Mouse (Mus musculus) forebrain, postnatal 0 days (tissue): ENCODE data around the gene Noct. TPM values are rescaled to one million over a fixed set of nuclear protein-coding genes. Genes with fewer than 3 reads are reported as not detected.

ENCODE experiments used
- ATAC-seq: fragments of 200-750 bp; cut with Nextera tagmentation; 2 replicates; pipeline ENCODE4 v1.8.0; 2017; ENCODE audit warnings: mild to moderate bottlenecking, moderate library complexity
- DNase-seq: peaks from one replicate; pipeline ENCODE4 v3.0.0-alpha.2; 2015
- H3K27ac ChIP-seq: fragments of 300-500 bp; sonication (generic); 2 replicates; pipeline ENCODE4 v1.5.1; 2014; ENCODE audit warnings: low read depth, mild to moderate bottlenecking, antibody characterized with exemption, low read length, moderate library complexity, mixed read lengths
- H3K27me3 ChIP-seq: fragments of 300-500 bp; sonication (generic); 2 replicates; pipeline ENCODE4 v1.6.1; 2014; ENCODE audit warnings: mild to moderate bottlenecking, low read length, mixed read lengths; ENCODE audit not compliant: insufficient read depth
- H3K36me3 ChIP-seq: fragments of 300-500 bp; sonication (generic); 2 replicates; pipeline ENCODE4 v1.6.1; 2014; ENCODE audit warnings: mild to moderate bottlenecking, moderate library complexity; ENCODE audit not compliant: insufficient read depth
- H3K4me1 ChIP-seq: fragments of 300-500 bp; sonication (generic); 2 replicates; pipeline ENCODE4 v1.6.1; 2014; ENCODE audit warnings: antibody characterized with exemption; ENCODE audit not compliant: insufficient read depth
- H3K4me2 ChIP-seq: fragments of 300-500 bp; sonication (generic); 2 replicates; pipeline ENCODE4 v1.6.1; 2014; ENCODE audit warnings: low read depth, mild to moderate bottlenecking, moderate library complexity
- H3K4me3 ChIP-seq: fragments of 300-500 bp; sonication (generic); 2 replicates; pipeline ENCODE4 v1.5.1; 2014; ENCODE audit warnings: low read depth, low read length, mixed read lengths
- H3K9ac ChIP-seq: fragments of 300-500 bp; sonication (generic); 2 replicates; pipeline ENCODE4 v1.6.1; 2014; ENCODE audit warnings: mild to moderate bottlenecking
- H3K9me3 ChIP-seq: fragments of 300-500 bp; sonication (generic); 2 replicates; pipeline ENCODE4 v1.6.1; 2016; ENCODE audit warnings: low read length
- CTCF ChIP-seq: sonication (generic); IDR thresholded peaks from 2 replicates; pipeline ENCODE4 v1.5.1; 2016; ENCODE audit warnings: antibody characterized with exemption, control low read depth, low read depth
- WGBS: fragments of 180-500 bp; shearing (Covaris S2); extraction: QIAGEN DNeasy Blood & Tissue Kit; methylation state at CpG from one replicate; pipeline ENCODE4 v1.1.7; 2014; 5-methylcytosine and 5-hydroxymethylcytosine counted together
- polyA plus RNA-seq: library from polyadenylated mRNA; unstranded; fragments of >200 nt; fragmentation: Nextera tagmentation; extraction: Ambion mirVana; gene quantifications from 2 replicates; pipeline ENCODE4 v1.2.1, GENCODE M21; 2015
- total RNA-seq: library from RNA; depleted of rRNA; stranded (reverse); fragments of >200 nt; gene quantifications from 2 replicates; pipeline ENCODE4 v1.2.3, GENCODE M21; 2014

Noct gene
- total and polyA plus RNA-seq, 2 experiments from 2014 or later, result 32.6 to 33.7 TPM

GRCm38 (mm10) chr3:51184715-51185114 is 39.5 kb upstream of the Noct start:
- ATAC-seq (no peak), DNase-seq (no peak)
- no peak overlapping the region for H3K4me2 ChIP-seq
- no peak overlapping the region for H3K9ac ChIP-seq
- H3K36me3 ChIP-seq, result no peaks in the 10 kb centered on the region
- H3K27me3 ChIP-seq, result no peaks in the 10 kb centered on the region
- H3K27ac ChIP-seq, result no peak overlapping the region
- WGBS, result 78% methylated on average over 10 of the region's 10 CpGs
- no peak for TF ChIP-seq CTCF
- no peak overlapping the region for H3K4me3 ChIP-seq
- no peaks in the 10 kb centered on the region for H3K9me3 ChIP-seq
- H3K4me1 ChIP-seq, result no peaks in the 10 kb centered on the region

- WGBS, result 73% methylated on average over 7 of the region's 7 CpGs
Observed at GRCm38 (mm10) chr3:51185406-51185805, 38.8 kb upstream of the Noct start.

GRCm38 (mm10) chr3:51194075-51194474 is 30.2 kb upstream of the Noct start:
- ATAC-seq (no peak), DNase-seq (no peak)
- Histone ChIP-seq H3K4me3 (no peak overlapping the region), H3K36me3 (no peaks in the 10 kb centered on the region), H3K9me3 (no peaks in the 10 kb centered on the region), H3K4me2 (no peak overlapping the region), H3K27ac (no peak overlapping the region), H3K27me3 (no peaks in the 10 kb centered on the region), H3K9ac (no peak overlapping the region), H3K4me1 (no peaks in the 10 kb centered on the region)
- no peak for TF ChIP-seq CTCF
- 77% methylated on average over 6 of the region's 6 CpGs for WGBS

More at GRCm38 (mm10) chr3:51185406-51185805, 38.8 kb upstream of the Noct start:
- H3K27me3 ChIP-seq, result no peaks in the 10 kb centered on the region
- no peaks in the 10 kb centered on the region for H3K4me1 ChIP-seq
- no peak for TF ChIP-seq CTCF
- no peak overlapping the region for H3K4me2 ChIP-seq
- H3K9ac ChIP-seq, result no peak overlapping the region
- H3K9me3 ChIP-seq, result no peaks in the 10 kb centered on the region
- ATAC-seq, result no peak
- H3K27ac ChIP-seq, result no peak overlapping the region
- no peaks in the 10 kb centered on the region for H3K36me3 ChIP-seq
- H3K4me3 ChIP-seq, result no peak overlapping the region
- DNase-seq, result no peak

GRCm38 (mm10) chr3:51195321-51195720 is 28.9 kb upstream of the Noct start:
- Histone ChIP-seq H3K4me1 (no peaks in the 10 kb centered on the region), H3K4me2 (0 out of 2 replicates have a peak overlapping the region, but pooled peaks have one; percentile 13), H3K27me3 (no peaks in the 10 kb centered on the region), H3K27ac (no peak overlapping the region), H3K9me3 (no peaks in the 10 kb centered on the region), H3K4me3 (no peak overlapping the region), H3K9ac (no peak overlapping the region), H3K36me3 (no peaks in the 10 kb centered on the region)
- DNase-seq, result peak; percentile 49
- no peak for TF ChIP-seq CTCF
- peak; percentile 79 for ATAC-seq
- 40% methylated on average over 8 of the region's 8 CpGs for WGBS

- Histone ChIP-seq H3K9ac (no peak overlapping the region), H3K4me1 (no peaks in the 10 kb centered on the region), H3K27ac (no peak overlapping the region), H3K9me3 (no peaks in the 10 kb centered on the region), H3K4me2 (0 out of 2 replicates have a peak overlapping the region, but pooled peaks have one; percentile 13), H3K4me3 (no peak overlapping the region), H3K27me3 (no peaks in the 10 kb centered on the region), H3K36me3 (no peaks in the 10 kb centered on the region)
- WGBS, result 38% methylated on average over 8 of the region's 8 CpGs
- TF ChIP-seq CTCF, result no peak
- DNase-seq (peak; percentile 23), ATAC-seq (peak; percentile 69)
Observed at GRCm38 (mm10) chr3:51195736-51196135, 28.5 kb upstream of the Noct start.

- DNase-seq, result no peak
- Histone ChIP-seq H3K36me3 (no peaks in the 10 kb centered on the region), H3K4me3 (no peak overlapping the region), H3K27me3 (no peaks in the 10 kb centered on the region), H3K4me2 (no peak overlapping the region), H3K9ac (no peak overlapping the region), H3K4me1 (no peaks in the 10 kb centered on the region), H3K9me3 (no peaks in the 10 kb centered on the region), H3K27ac (no peak overlapping the region)
- no peak for TF ChIP-seq CTCF
- no peak for ATAC-seq
- 90% methylated on average over 3 of the region's 3 CpGs for WGBS
Observed at GRCm38 (mm10) chr3:51196724-51197111, 27.5 kb upstream of the Noct start.

GRCm38 (mm10) chr3:51197112-51197731 is 27.0 kb upstream of the Noct start:
- H3K4me1 ChIP-seq, result no peaks in the 10 kb centered on the region
- DNase-seq (no peak), ATAC-seq (no peak)
- no peaks in the 10 kb centered on the region for H3K27me3 ChIP-seq
- H3K4me2 ChIP-seq, result no peak overlapping the region
- no peak for TF ChIP-seq CTCF
- 68% methylated on average over 9 of the region's 9 CpGs for WGBS
- no peak overlapping the region for H3K9ac ChIP-seq
- no peak overlapping the region for H3K27ac ChIP-seq
- no peak overlapping the region for H3K4me3 ChIP-seq
- no peaks in the 10 kb centered on the region for H3K9me3 ChIP-seq
- no peaks in the 10 kb centered on the region for H3K36me3 ChIP-seq

- DNase-seq (no peak), ATAC-seq (no peak)
- no peaks in the 10 kb centered on the region for H3K27me3 ChIP-seq
- 56% methylated on average over 1 of the region's 1 CpGs for WGBS
- H3K4me1 ChIP-seq, result no peaks in the 10 kb centered on the region
- H3K9ac ChIP-seq, result no peak overlapping the region
- no peaks in the 10 kb centered on the region for H3K9me3 ChIP-seq
- no peak for TF ChIP-seq CTCF
- no peak overlapping the region for H3K4me2 ChIP-seq
- no peaks in the 10 kb centered on the region for H3K36me3 ChIP-seq
- H3K27ac ChIP-seq, result no peak overlapping the region
- no peak overlapping the region for H3K4me3 ChIP-seq
Observed at GRCm38 (mm10) chr3:51198291-51198690, 26.0 kb upstream of the Noct start.
